Mouse (Mus musculus): Measurements from ENCODE around the gene Olfr733.

Gene Olfr733

GRCm38 (mm10) chr14:50301422-50301821 lies at the start of gene Olfr733:
Olfr733 (minus strand) TSS chr14:50301522.
- DNase-seq (ENCODE audit: extremely low spot score, low spot score) = no peak

GRCm38 (mm10) chr14:50348796-50349195 lies 47.5 kb upstream of the Olfr733 start, which contains the start of gene Olfr735:
Olfr735 (minus strand) TSS chr14:50348872.
- no peak for DNase-seq (ENCODE audit: extremely low spot score, low spot score)

- DNase-seq (ENCODE audit: extremely low spot score, low spot score) = no peak
These were observed 25.3 kb upstream of the Olfr733 start, which contains the start of gene Olfr734 for GRCm38 (mm10) chr14:50326661-50327060. Olfr734 (minus strand) TSS chr14:50326761.

- no peak for DNase-seq (ENCODE audit: extremely low spot score, low spot score)
These were observed 17.2 kb downstream of the Olfr733 start, which contains the start of gene Olfr732 for GRCm38 (mm10) chr14:50284106-50284505. Olfr732 (minus strand) TSS chr14:50284206.

All from neural tube, embryonic 10.5 days (tissue).